15 mouse cellular contexts compared by ENCODE assay signal in the genomic region with DNA sequence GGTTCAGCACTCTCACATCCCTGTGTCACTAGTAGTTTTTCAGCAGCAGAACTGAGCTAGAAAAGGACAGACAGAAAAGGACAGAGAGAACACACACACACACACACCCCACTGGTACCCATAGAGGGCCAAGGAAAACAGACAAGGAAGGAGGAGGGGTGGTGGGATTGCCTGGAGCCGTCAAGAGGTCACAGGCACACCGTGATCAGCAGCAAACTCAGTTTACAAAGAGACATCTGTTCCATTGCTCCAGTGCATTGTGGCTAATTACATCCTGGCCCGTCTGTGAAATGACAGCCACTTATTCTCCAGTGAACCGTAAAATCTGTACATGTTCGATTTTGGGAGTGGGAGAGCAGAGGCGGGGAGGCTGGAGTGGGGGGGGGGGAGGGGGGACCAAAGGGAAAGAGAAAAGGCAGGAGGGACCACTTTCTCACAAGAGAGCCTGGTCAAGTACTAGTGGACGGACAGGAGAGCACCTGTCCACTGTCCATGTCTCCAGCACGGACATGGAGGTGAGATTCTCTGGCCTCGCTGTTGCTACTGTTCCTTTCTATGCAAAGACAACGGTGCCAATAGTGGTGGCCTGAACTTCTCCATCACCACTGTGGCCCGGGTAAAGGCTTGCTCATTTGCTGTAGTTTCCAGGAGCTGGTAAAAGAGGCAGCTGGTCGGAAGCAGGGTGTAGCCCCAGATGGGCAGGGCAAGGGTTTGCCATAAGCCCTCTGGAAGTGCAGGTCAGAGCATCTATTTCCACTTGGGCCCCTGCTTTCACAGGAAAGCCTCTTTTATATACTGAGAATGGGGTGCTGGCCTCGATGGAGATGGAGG.
DNase-seq lines count a peak whose midpoint lies in the region; ATAC-seq and TF ChIP-seq lines count a peak whose summit lies in the region.
"Had no signal": no experiment of that assay in that cellular context is flagged by ENCODE, and none has a peak within 500 bp of the region (broad histone marks: within the 10 kb centered on the region; RNA-seq: fewer than 3 reads in every experiment).

No protein-coding gene starts in this region.

- no peaks in the 10 kb centered on the region for H3K9me3 ChIP-seq in stomach, embryonic 14.5 days (ENCODE audit: control insufficient read depth, low read depth, low read length)
- no peaks in the 10 kb centered on the region for H3K9me3 ChIP-seq in stomach, postnatal 0 days (ENCODE audit: control insufficient read depth, low read length)
- 0 out of 2 replicates have a peak, but pooled peaks cover 2% of the 10 kb centered on the region for H3K9me3 ChIP-seq in hindbrain, embryonic 10.5 days
- H3K9me3 ChIP-seq in midbrain, embryonic 13.5 days = no peaks in the 10 kb centered on the region
- H3K9me3 ChIP-seq in lung, postnatal 0 days (ENCODE audit: low read length) = no peaks in the 10 kb centered on the region
- H3K9me3 ChIP-seq: liver, embryonic 13.5 days had no signal

- ATAC-seq in stomach, embryonic 14.5 days (ENCODE audit: insufficient number of reproducible peaks, insufficient read depth, low FRiP score, low read depth) = peak; percentile 23; the same call in 1 of the 2 replicates
- ATAC-seq in stomach, postnatal 0 days (ENCODE audit: low FRiP score, low TSS enrichment) = no peak
- ATAC-seq in midbrain, embryonic 13.5 days = peak; percentile 87
- no peak for ATAC-seq in megakaryocyte-erythroid progenitor cell, adult 5-6 weeks (replicated peaks; ENCODE audit: low FRiP score, low TSS enrichment, poor library complexity, severe bottlenecking)
- no peak for ATAC-seq in lung, postnatal 0 days

- no peak for TF ChIP-seq CTCF in stomach, postnatal 0 days (IDR thresholded peaks at IDR 0.05; ENCODE audit: low read depth)
- TF ChIP-seq CTCF in left cerebral cortex, adult 2 months (IDR thresholded peaks at IDR 0.05) = no peak
- TF ChIP-seq CTCF in lung, postnatal 0 days (IDR thresholded peaks at IDR 0.05) = no peak

- peaks cover 4% of the 10 kb centered on the region; the same call in 1 of the 2 replicates for H3K4me1 ChIP-seq in stomach, embryonic 14.5 days (ENCODE audit: control insufficient read depth, insufficient read depth, low read length)
- no peaks in the 10 kb centered on the region for H3K4me1 ChIP-seq in stomach, postnatal 0 days (replicated peaks; ENCODE audit: control insufficient read depth, insufficient read depth)
- H3K4me1 ChIP-seq in hindbrain, embryonic 10.5 days (replicated peaks) = peaks cover 76% of the 10 kb centered on the region
- H3K4me1 ChIP-seq in midbrain, embryonic 13.5 days (replicated peaks) = peaks cover 72% of the 10 kb centered on the region
- H3K4me1 ChIP-seq in lung, postnatal 0 days (ENCODE audit: insufficient read depth, low read depth, low read length) = no peaks in the 10 kb centered on the region

- no peak overlapping the region for H3K4me2 ChIP-seq in stomach, embryonic 14.5 days (replicated peaks; ENCODE audit: low read depth, low read length)
- no peak overlapping the region for H3K4me2 ChIP-seq in stomach, postnatal 0 days (replicated peaks; ENCODE audit: low read depth)
- H3K4me2 ChIP-seq in midbrain, embryonic 13.5 days (replicated peaks) = no peak overlapping the region
- H3K4me2 ChIP-seq in lung, postnatal 0 days (replicated peaks; ENCODE audit: low read depth, low read length) = no peak overlapping the region
- H3K4me2 ChIP-seq: liver, embryonic 13.5 days had no signal

- no peak overlapping the region for H3K4me3 ChIP-seq in stomach, embryonic 14.5 days (ENCODE audit: low read depth, low read length)
- H3K4me3 ChIP-seq in stomach, postnatal 0 days (ENCODE audit: low read depth, low read length) = no peak overlapping the region
- 0 out of 2 replicates have a peak overlapping the region, but pooled peaks have one; percentile 11 for H3K4me3 ChIP-seq in hindbrain, embryonic 10.5 days
- no peak overlapping the region for H3K4me3 ChIP-seq in midbrain, embryonic 13.5 days (replicated peaks)
- no peak overlapping the region for H3K4me3 ChIP-seq in left cerebral cortex, adult 2 months
- no peak overlapping the region for H3K4me3 ChIP-seq in lung, postnatal 0 days (ENCODE audit: low read depth, low read length)
- H3K4me3 ChIP-seq: liver, embryonic 13.5 days had no signal

- intact Hi-C loops in left cerebral cortex, adult 2 months (cut with DNase I) = loop anchor here (10.0 kb wide), 1 partner anchor 389 kb away; no protein-coding TSS in a partner anchor

- H3K9ac ChIP-seq in stomach, embryonic 14.5 days (replicated peaks; ENCODE audit: low read depth, low read length) = no peak overlapping the region
- H3K9ac ChIP-seq in stomach, postnatal 0 days (ENCODE audit: low read length) = no peak overlapping the region
- H3K9ac ChIP-seq in midbrain, embryonic 13.5 days (replicated peaks) = no peak overlapping the region; the same call in 1 of the 2 replicates
- no peak overlapping the region for H3K9ac ChIP-seq in lung, postnatal 0 days (replicated peaks; ENCODE audit: low read depth)
- H3K9ac ChIP-seq: liver, embryonic 13.5 days had no signal

- H3K27me3 ChIP-seq in stomach, embryonic 14.5 days (ENCODE audit: control insufficient read depth, insufficient read depth, low read length) = no peaks in the 10 kb centered on the region
- H3K27me3 ChIP-seq in stomach, postnatal 0 days (ENCODE audit: control insufficient read depth, insufficient read depth, low read length) = no peaks in the 10 kb centered on the region
- peaks cover 64% of the 10 kb centered on the region for H3K27me3 ChIP-seq in hindbrain, embryonic 10.5 days (ENCODE audit: insufficient read depth, poor library complexity, severe bottlenecking)
- no peaks in the 10 kb centered on the region for H3K27me3 ChIP-seq in midbrain, embryonic 13.5 days
- H3K27me3 ChIP-seq in lung, postnatal 0 days (replicated peaks; ENCODE audit: insufficient read depth, low read length) = no peaks in the 10 kb centered on the region
- H3K27me3 ChIP-seq: liver, embryonic 13.5 days had no signal

- no peak for DNase-seq in stomach, postnatal 0 days (ENCODE audit: low spot score)
- peak; percentile 65 for DNase-seq in hindbrain, embryonic 10.5 days (ENCODE audit: low spot score)
- no peak for DNase-seq in left cerebral cortex, adult 2 months (ENCODE audit: extremely low spot score in 1 of 2, low spot score in 2 of 2)
- no peak for DNase-seq in lung, postnatal 0 days (ENCODE audit: low spot score)
- DNase-seq in cerebellum, adult 11-12 months = no peak
- DNase-seq: adrenal gland, adult 8-10 months; gastrocnemius, postnatal 25 days; kidney, adult 18-20 months; layer of hippocampus, postnatal 36 days; liver, embryonic 13.5 days; spleen, adult 18-20 months; thymus, adult 2 months had no signal

- no peak overlapping the region for H3K27ac ChIP-seq in stomach, embryonic 14.5 days (ENCODE audit: low read length)
- H3K27ac ChIP-seq in stomach, postnatal 0 days (replicated peaks) = no peak overlapping the region
- peak overlapping the region; percentile 71 for H3K27ac ChIP-seq in hindbrain, embryonic 10.5 days
- H3K27ac ChIP-seq in midbrain, embryonic 13.5 days = peak overlapping the region; percentile 63
- no peak overlapping the region for H3K27ac ChIP-seq in left cerebral cortex, adult 2 months
- no peak overlapping the region for H3K27ac ChIP-seq in lung, postnatal 0 days (ENCODE audit: low read length)
- H3K27ac ChIP-seq: liver, embryonic 13.5 days had no signal

- no peaks in the 10 kb centered on the region for H3K36me3 ChIP-seq in stomach, embryonic 14.5 days (ENCODE audit: control insufficient read depth, insufficient read depth, low read length)
- no peaks in the 10 kb centered on the region for H3K36me3 ChIP-seq in stomach, postnatal 0 days (ENCODE audit: control insufficient read depth, insufficient read depth, low read length)
- no peaks in the 10 kb centered on the region for H3K36me3 ChIP-seq in hindbrain, embryonic 10.5 days
- no peaks in the 10 kb centered on the region for H3K36me3 ChIP-seq in midbrain, embryonic 13.5 days
- no peaks in the 10 kb centered on the region for H3K36me3 ChIP-seq in lung, postnatal 0 days (ENCODE audit: insufficient read depth, low read length)
- H3K36me3 ChIP-seq: liver, embryonic 13.5 days had no signal

- no peak for TF ChIP-seq EP300 in stomach, postnatal 0 days (optimal IDR thresholded peaks at IDR 0.05)
- no peak for TF ChIP-seq EP300 in lung, postnatal 0 days (IDR thresholded peaks at IDR 0.05)

- WGBS in stomach, embryonic 14.5 days = 33% methylated on average over 13 of the region's 13 CpGs
- 54% methylated on average over 13 of the region's 13 CpGs for WGBS in stomach, postnatal 0 days
- 27% methylated on average over 13 of the region's 13 CpGs for WGBS in hindbrain, embryonic 10.5 days
- WGBS in midbrain, embryonic 13.5 days = 13% methylated on average over 13 of the region's 13 CpGs
- 50% methylated on average over 13 of the region's 13 CpGs for WGBS in lung, postnatal 0 days

Comparison
In these comparisons a context has a peak if more than half of its experiments do, and no peak if none do; other contexts are left out.
1. ATAC-seq: peak in stomach, embryonic 14.5 days (single experiment) and midbrain, embryonic 13.5 days (single experiment); none in stomach, postnatal 0 days (single experiment), megakaryocyte-erythroid progenitor cell, adult 5-6 weeks (single experiment) and lung, postnatal 0 days (single experiment).
2. H3K27ac ChIP-seq: peak in hindbrain, embryonic 10.5 days (single experiment) and midbrain, embryonic 13.5 days (single experiment); none in stomach, embryonic 14.5 days (single experiment), stomach, postnatal 0 days (single experiment), left cerebral cortex, adult 2 months (single experiment) and lung, postnatal 0 days (single experiment).